Mouse (Mus musculus): Measurements from ENCODE around the gene Nell1. TPM values are rescaled to one million over a fixed set of nuclear protein-coding genes. Genes with fewer than 3 reads are reported as not detected.

Gene Nell1
- polyA plus RNA-seq, 1 experiment from 2014 or later: 0.31 TPM

DNA sequence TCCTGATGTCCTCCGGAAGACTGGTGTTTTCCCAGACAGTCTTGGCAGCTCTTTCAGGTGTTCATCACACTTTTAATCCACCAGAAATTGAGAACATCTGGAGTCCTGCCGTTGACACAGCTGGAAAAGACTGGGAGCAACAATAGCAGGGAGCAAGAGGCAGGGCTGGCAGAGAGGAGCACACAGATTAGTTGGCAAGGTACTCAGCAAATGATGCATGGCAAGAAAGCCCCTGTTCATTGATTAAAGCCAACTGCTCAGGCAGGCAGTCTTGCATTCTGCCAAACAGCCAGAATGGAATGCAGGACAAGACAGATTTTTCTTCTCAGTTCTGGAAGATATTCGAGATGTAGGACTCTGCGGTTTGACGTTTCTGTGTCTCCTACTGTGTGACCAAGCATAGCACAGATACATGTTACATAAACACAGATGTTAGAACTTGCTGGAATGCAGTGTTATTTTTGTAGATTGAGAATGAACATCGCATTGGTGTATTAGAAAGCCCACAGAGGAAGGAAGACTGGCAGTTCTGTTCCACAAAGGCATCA is 925.0 kb downstream of the Nell1 start:
- no peak overlapping the region for H3K27ac ChIP-seq
- no peak overlapping the region for H3K4me3 ChIP-seq
- H3K27me3 ChIP-seq: no peaks in the 10 kb centered on the region
- ATAC-seq (replicated peaks; ENCODE audit: insufficient number of reproducible peaks, insufficient read depth, low FRiP score, low read depth): no peak
- no peaks in the 10 kb centered on the region for H3K9me3 ChIP-seq (replicated peaks)
- WGBS: 58% methylated on average over 6 of the region's 6 CpGs
- no peak overlapping the region for H3K4me2 ChIP-seq
- no peaks in the 10 kb centered on the region for H3K36me3 ChIP-seq
- no peaks in the 10 kb centered on the region for H3K4me1 ChIP-seq (replicated peaks)
- no peak overlapping the region for H3K9ac ChIP-seq

Other genes with a start within 250 kb of the Nell1 start
- gene Htatip2, start 215.7 kb upstream of the Nell1 start, polyA plus RNA-seq (2015; fragmentation: Nextera tagmentation; extraction: Ambion mirVana): 11.6 and 15.3 TPM in 2 replicates
- 41.1 and 43.6 TPM in 2 replicates for gene Prmt3, start 196.5 kb upstream of the Nell1 start, polyA plus RNA-seq (2015; fragmentation: Nextera tagmentation; extraction: Ambion mirVana)
- 0.04 TPM in 1 of 2 replicates, not detected in the other for gene Slc6a5, start 64.7 kb upstream of the Nell1 start, polyA plus RNA-seq (2015; fragmentation: Nextera tagmentation; extraction: Ambion mirVana)

Measured in heart, embryonic 15.5 days (tissue).